Mouse (Mus musculus) heart, embryonic 15.5 days (tissue): ENCODE results near the gene Rbpjl. TPM values are rescaled to one million over a fixed set of nuclear protein-coding genes. Genes with fewer than 3 reads are reported as not detected.

Source experiments
- ATAC-seq: fragments of 200-750 bp; cut with Nextera tagmentation; replicated peaks from 2 replicates; pipeline ENCODE4 v1.8.0; 2017; ENCODE audit warnings: low read depth, moderate TSS enrichment; ENCODE audit not compliant: insufficient number of reproducible peaks, insufficient read depth, low FRiP score
- H3K27ac ChIP-seq: fragments of 300-500 bp; sonication (generic); 2 replicates; pipeline ENCODE4 v1.5.1; 2015; ENCODE audit warnings: mild to moderate bottlenecking, inconsistent platforms
- H3K27me3 ChIP-seq: fragments of 300-500 bp; sonication (generic); 2 replicates; pipeline ENCODE4 v1.6.1; 2015; ENCODE audit warnings: inconsistent platforms
- H3K36me3 ChIP-seq: fragments of 300-500 bp; sonication (generic); 2 replicates; pipeline ENCODE4 v1.6.1; 2015; ENCODE audit warnings: mild to moderate bottlenecking, inconsistent platforms
- H3K4me1 ChIP-seq: fragments of 300-500 bp; sonication (generic); replicated peaks from 2 replicates; pipeline ENCODE4 v1.6.1; 2015; ENCODE audit warnings: inconsistent platforms
- H3K4me2 ChIP-seq: fragments of 300-500 bp; sonication (generic); 2 replicates; pipeline ENCODE4 v1.6.1; 2015; ENCODE audit warnings: inconsistent platforms, mild to moderate bottlenecking, moderate library complexity
- H3K4me3 ChIP-seq: fragments of 300-500 bp; sonication (generic); 2 replicates; pipeline ENCODE4 v1.5.1; 2015; ENCODE audit warnings: mild to moderate bottlenecking, inconsistent platforms
- H3K9ac ChIP-seq: fragments of 300-500 bp; sonication (generic); 2 replicates; pipeline ENCODE4 v1.6.1; 2015; ENCODE audit warnings: mild to moderate bottlenecking, inconsistent platforms
- H3K9me3 ChIP-seq: fragments of 300-500 bp; sonication (generic); replicated peaks from 2 replicates; pipeline ENCODE4 v1.6.1; 2016; ENCODE audit warnings: inconsistent platforms
- WGBS: fragments of 180-500 bp; shearing (Covaris S2); methylation state at CpG from one replicate; pipeline ENCODE4 v1.1.7; 2015; ENCODE audit warnings: mixed read lengths; 5-methylcytosine and 5-hydroxymethylcytosine counted together
- polyA plus RNA-seq: library from polyadenylated mRNA; unstranded; fragments of >200 nt; fragmentation: Nextera tagmentation; extraction: Ambion mirVana; gene quantifications from 2 replicates; pipeline ENCODE4 v1.2.1, GENCODE M21; 2015

The Rbpjl gene
- polyA plus RNA-seq, 1 experiment from 2014 or later, result 0.25 TPM

DNA sequence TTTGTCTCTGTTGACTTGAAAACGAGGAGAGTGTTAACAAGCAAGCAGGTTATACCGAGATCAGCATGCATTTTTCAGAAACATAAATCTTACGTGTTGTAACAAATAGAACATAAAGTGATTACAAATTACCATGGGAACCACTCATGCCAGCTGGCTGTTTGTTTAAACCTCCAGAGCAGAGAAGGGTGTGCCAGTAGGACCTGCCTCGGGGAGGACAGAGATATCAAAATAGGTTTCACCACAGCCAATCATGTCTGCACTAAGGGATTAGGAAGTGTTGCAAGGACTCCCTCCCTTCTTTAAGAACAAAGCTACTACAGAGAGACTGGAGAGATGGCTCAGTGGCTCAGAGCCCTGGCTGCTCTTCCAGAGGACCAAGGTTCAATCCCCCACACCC lies 29.8 kb upstream of the Rbpjl start:
- 46% methylated on average over 4 of the region's 4 CpGs for WGBS
- Histone ChIP-seq H3K9ac (no peak overlapping the region), H3K9me3 (no peaks in the 10 kb centered on the region), H3K4me1 (no peaks in the 10 kb centered on the region), H3K27me3 (no peaks in the 10 kb centered on the region), H3K4me2 (no peak overlapping the region), H3K27ac (no peak overlapping the region), H3K4me3 (no peak overlapping the region), H3K36me3 (no peaks in the 10 kb centered on the region)
- no peak for ATAC-seq

DNA sequence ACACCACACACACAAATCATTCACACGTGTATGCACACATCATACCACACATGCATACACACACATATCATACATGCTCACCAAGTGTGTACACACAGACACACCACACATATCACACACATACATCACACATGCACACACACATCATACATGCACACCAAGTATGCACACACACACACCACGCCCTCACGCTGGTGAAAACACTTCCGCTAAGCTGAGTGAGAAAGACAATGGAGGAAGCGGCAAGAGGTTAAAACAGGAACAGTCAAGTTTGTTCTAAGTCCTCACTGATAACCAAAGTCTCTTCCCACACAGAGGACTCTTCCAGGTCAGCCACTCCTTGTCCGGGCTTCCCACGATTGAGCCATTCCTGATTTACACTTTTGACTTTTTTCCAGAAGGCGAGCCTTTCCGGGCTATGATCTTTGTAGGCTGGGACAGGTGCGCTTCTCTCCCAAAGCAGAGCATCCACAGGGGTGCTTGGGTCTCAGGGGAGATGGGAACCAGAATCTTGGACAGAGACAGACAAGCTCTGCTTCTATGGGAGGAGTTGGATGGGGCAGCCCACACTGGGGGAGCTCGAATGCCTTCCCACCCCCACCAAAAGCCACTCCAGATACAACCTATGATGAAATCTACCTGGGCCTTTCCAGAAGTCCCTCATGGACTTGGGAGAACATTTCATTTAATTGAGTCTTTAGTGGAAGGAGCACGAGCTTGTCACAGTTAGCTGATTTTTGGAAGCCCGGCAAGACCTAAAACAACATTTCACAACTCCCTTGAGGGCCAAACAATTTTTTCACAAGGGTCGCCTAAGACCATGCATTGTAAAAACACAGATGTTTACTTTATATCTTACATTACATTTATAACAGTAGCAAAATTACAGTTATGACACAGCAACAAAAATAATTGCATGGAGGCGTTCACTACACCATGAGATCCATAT lies 25.2 kb upstream of the Rbpjl start:
- H3K9ac ChIP-seq, result no peak overlapping the region
- WGBS, result 76% methylated on average over 15 of the region's 15 CpGs
- H3K4me3 ChIP-seq, result no peak overlapping the region
- no peaks in the 10 kb centered on the region for H3K36me3 ChIP-seq
- H3K27ac ChIP-seq, result no peak overlapping the region
- ATAC-seq, result no peak
- H3K27me3 ChIP-seq, result no peaks in the 10 kb centered on the region
- no peak overlapping the region for H3K4me2 ChIP-seq
- no peaks in the 10 kb centered on the region for H3K9me3 ChIP-seq
- no peaks in the 10 kb centered on the region for H3K4me1 ChIP-seq

DNA sequence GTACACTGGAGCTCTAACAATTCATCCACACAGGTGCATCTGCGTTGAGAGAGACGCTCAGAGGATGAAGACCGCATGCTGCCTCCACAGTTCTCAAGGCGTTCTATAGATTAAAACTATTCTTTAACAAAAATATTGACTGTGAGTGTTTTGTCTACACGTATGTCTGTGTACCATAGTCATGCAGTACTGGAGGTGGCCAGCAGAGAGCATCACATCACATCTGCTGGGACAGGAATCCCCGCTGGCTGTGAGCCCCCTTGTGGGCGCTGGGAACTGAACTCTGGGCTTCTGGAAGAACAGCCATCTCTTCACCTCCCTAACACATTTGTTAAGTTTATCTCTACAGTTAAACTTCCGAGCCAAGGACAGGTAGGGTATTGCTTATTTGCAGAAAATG lies 21.2 kb upstream of the Rbpjl start:
- Histone ChIP-seq H3K27me3 (peaks cover 5% of the 10 kb centered on the region; the same call in 1 of the 2 replicates), H3K9me3 (no peaks in the 10 kb centered on the region), H3K36me3 (no peaks in the 10 kb centered on the region), H3K4me1 (peaks cover 9% of the 10 kb centered on the region), H3K27ac (no peak overlapping the region), H3K9ac (no peak overlapping the region), H3K4me2 (no peak overlapping the region), H3K4me3 (no peak overlapping the region)
- 72% methylated on average over 8 of the region's 8 CpGs for WGBS
- ATAC-seq, result no peak

DNA sequence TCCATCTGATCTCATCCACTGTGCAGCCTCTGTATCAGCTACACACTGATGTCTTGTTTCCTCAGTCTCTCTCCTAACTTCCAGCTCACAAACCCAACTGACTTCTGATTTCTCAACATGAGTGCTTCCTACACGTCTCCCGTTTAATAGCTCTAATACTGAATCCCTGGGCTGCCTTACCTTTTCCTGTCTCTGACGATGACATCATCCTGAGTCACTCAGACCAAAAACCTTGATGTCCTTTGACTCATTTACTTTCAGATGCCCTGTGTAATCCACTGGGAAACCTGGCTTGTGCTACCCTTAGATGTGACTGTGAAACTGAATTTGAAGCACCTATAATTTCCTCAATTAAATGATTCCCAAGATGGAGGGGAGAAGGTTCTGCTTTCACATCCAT lies 20.0 kb upstream of the Rbpjl start:
- no peak overlapping the region for H3K9ac ChIP-seq
- H3K4me3 ChIP-seq, result no peak overlapping the region
- H3K4me2 ChIP-seq, result no peak overlapping the region
- 60% methylated on average over 3 of the region's 3 CpGs for WGBS
- H3K9me3 ChIP-seq, result no peaks in the 10 kb centered on the region
- no peak overlapping the region for H3K27ac ChIP-seq
- no peak for ATAC-seq
- peaks cover 17% of the 10 kb centered on the region for H3K27me3 ChIP-seq
- no peaks in the 10 kb centered on the region for H3K36me3 ChIP-seq
- peaks cover 9% of the 10 kb centered on the region for H3K4me1 ChIP-seq

DNA sequence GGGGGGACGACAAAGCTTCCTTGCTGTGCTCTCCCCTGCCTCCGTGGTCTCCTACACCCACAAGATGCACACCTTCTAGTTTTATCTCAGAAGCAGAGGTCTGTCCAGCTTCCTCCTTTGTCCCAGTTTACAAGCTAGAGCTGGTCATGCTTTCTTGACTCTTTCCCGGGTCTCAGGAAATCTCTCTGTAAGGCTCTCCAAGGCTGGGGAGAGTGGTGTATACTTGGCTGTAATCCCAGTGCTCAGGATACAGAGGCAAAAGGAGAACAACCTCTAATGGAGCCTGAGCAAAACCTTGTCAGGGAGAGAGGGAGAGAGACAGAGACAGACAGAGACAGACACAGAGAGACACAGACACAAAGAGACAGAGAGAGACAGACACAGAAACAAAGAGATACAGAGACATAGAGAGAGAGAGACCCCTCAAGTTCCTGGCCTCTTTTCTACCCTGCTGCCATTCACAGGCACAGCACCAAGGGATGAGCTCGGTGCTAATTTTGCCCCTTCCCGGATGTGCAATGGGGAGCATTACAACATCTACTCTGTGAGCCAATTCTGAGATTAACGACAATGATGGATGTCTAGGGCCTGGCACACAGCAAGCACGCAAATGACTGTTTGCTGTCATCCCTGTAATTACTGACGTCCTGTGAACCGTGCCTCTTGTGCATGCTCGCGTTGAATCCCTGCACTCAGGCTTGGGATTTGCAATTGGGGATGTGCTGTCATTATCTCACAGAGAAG lies 19.1 kb upstream of the Rbpjl start:
- Histone ChIP-seq H3K4me2 (no peak overlapping the region), H3K27me3 (peaks cover 26% of the 10 kb centered on the region), H3K4me3 (no peak overlapping the region), H3K9me3 (no peaks in the 10 kb centered on the region), H3K36me3 (no peaks in the 10 kb centered on the region), H3K9ac (no peak overlapping the region), H3K4me1 (peaks cover 10% of the 10 kb centered on the region), H3K27ac (no peak overlapping the region)
- 43% methylated on average over 11 of the region's 11 CpGs for WGBS
- no peak for ATAC-seq

DNA sequence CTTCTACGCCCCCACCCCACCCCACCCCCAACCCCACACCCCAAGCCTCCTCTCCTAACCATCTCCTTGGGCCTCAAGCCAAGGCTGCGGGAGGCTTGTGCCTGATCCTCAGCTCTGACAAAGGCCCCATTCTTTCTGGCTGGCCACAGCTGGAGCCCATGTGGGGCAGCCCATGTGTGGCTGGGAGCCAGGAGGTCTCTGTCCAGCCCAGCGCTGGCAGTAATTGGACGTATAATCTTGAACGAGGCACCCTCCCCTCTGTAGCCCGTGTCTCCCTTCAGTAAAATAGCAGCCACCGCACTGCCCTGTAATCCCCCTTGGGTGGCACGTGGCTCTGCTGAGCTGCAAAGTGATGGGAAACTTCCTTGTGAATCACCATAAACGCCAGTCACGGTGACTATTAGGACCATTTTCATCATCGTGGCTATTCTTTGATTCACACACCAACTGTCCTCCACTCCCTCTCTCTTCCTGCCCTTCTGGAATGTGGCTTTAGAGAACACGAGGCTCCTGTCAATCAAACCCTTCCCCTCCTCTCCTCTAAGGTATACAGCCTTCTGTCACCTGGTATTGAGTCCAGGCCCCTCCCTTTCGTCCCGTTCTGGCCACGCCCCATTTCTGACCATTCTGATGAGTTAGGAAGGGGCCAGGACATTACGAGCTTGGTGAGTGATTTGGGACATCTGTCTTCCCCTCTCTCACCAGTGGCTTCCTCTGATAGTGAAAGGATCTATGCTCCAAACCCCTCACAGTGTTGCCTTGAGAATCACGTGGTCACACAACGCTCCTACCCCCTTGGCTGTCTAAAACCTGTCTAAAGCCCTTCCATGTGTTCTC lies 16.8 kb upstream of the Rbpjl start:
- ATAC-seq, result peak; percentile 58
- Histone ChIP-seq H3K27ac (no peak overlapping the region), H3K4me3 (no peak overlapping the region), H3K36me3 (no peaks in the 10 kb centered on the region), H3K9me3 (no peaks in the 10 kb centered on the region), H3K4me1 (peaks cover 21% of the 10 kb centered on the region), H3K4me2 (peak overlapping the region; percentile 28), H3K9ac (no peak overlapping the region), H3K27me3 (peaks cover 47% of the 10 kb centered on the region)
- WGBS, result 16% methylated on average over 18 of the region's 18 CpGs

DNA sequence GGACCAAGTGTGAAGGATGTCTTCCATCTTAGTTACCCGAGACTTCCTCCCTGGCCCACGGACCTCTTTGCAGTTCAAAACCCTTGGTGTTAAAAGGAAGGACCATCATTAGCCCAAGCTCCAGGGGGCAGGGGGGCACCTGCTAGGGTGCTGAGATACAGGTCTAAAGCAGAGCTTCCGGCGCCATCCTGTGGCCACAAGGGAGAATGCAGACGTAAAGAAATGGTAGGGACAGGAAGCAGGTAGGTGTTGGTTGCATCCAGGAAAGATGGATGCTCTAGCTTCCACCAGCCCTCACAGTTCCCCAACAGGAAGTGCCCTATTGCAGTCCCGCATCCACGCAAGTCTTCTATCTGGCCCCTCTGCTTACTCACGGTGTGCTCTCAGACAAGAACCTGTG lies 16.0 kb upstream of the Rbpjl start:
- no peaks in the 10 kb centered on the region for H3K36me3 ChIP-seq
- peaks cover 51% of the 10 kb centered on the region for H3K27me3 ChIP-seq
- WGBS, result 11% methylated on average over 8 of the region's 8 CpGs
- no peak overlapping the region for H3K27ac ChIP-seq
- ATAC-seq, result no peak
- H3K9ac ChIP-seq, result no peak overlapping the region
- no peak overlapping the region for H3K4me2 ChIP-seq
- peaks cover 21% of the 10 kb centered on the region for H3K4me1 ChIP-seq
- H3K4me3 ChIP-seq, result no peak overlapping the region
- H3K9me3 ChIP-seq, result no peaks in the 10 kb centered on the region

DNA sequence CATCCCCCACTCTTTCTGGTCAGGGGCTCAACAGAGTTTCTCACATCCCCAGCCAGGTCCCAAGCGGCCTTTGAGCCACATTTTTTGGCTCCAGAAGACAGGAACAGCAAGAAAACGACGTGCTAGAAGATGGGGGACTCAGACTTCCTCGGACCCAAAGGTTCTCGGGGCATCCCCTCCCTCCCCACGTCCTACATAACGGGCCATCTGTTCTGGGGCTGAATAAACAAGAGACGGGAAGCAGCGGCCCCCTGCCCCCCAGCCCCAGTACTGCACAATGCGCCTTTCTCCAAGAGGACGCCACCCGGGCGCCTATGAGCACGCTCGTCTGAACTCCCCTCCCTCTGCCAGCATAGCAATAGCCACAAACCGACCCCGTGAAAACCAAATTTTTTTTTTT lies 13.9 kb upstream of the Rbpjl start, which contains the start of gene Slpi:
Gene Slpi (minus strand): TSS at position 76 of the 400 bp plus-strand sequence.
- Histone ChIP-seq H3K4me1 (peaks cover 21% of the 10 kb centered on the region), H3K9ac (peak within 1 kb of the TSS; percentile 56), H3K9me3 (no peaks in the 10 kb centered on the region), H3K36me3 (no peaks in the 10 kb centered on the region), H3K27ac (peak within 1 kb of the TSS; percentile 54), H3K27me3 (peaks cover 60% of the 10 kb centered on the region), H3K4me3 (peak within 1 kb of the TSS; percentile 56), H3K4me2 (peak within 1 kb of the TSS; percentile 91)
- ATAC-seq, result no peak; the same call in 1 of the 2 replicates
- WGBS, result 3% methylated on average over 17 of the region's 17 CpGs

DNA sequence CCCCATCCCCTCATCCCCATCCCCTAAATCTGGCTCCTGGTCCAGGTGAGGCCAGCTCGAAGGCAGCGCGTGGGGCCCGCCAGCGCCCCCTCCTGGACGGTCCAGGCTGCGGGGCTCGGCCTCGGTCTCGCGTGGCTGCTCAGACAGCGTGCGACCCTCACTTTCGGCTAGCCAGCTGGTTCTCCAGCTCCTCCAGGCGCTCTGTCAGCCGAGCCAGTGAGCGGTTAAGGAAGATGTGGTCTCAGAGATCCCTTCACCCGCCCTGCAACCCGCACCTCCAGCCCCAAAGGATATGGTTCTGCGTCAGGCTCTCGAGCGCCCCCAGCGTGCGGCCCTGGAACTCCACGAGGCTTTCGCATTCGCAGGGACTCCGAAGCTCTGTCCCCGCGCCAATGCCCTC lies 13.4 kb upstream of the Rbpjl start:
- Histone ChIP-seq H3K27ac (peak overlapping the region; percentile 54), H3K27me3 (peaks cover 60% of the 10 kb centered on the region), H3K9me3 (no peaks in the 10 kb centered on the region), H3K4me2 (peak overlapping the region; percentile 91), H3K36me3 (no peaks in the 10 kb centered on the region), H3K4me1 (peaks cover 21% of the 10 kb centered on the region), H3K4me3 (peak overlapping the region; percentile 56), H3K9ac (peak overlapping the region; percentile 56)
- WGBS, result under 1% methylated on average over 30 of the region's 30 CpGs
- ATAC-seq, result no peak; the same call in 1 of the 2 replicates

DNA sequence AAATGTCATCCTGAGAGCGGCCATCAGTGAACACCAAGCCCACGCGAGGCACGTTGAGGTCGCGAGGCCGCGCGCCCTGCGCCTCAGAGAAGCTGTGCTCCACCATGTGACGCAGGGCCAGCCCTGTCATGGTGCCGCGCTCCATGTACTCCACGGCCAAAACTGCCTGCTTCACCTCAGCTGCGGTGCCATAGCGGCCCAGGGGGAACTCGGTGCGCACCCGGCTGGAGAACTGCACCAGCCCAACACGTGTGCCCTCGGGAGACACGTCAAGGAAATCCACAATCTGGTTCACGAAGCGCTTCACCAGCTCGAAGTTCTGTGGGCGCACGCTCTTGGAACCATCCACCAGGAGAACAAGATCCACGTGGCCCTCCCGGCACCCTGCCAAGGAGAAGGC lies 9.8 kb upstream of the Rbpjl start:
- Histone ChIP-seq H3K36me3 (no peaks in the 10 kb centered on the region), H3K27ac (no peak overlapping the region), H3K4me1 (peaks cover 12% of the 10 kb centered on the region), H3K9ac (no peak overlapping the region), H3K27me3 (peaks cover 46% of the 10 kb centered on the region), H3K9me3 (no peaks in the 10 kb centered on the region), H3K4me2 (no peak overlapping the region), H3K4me3 (no peak overlapping the region)
- WGBS, result 69% methylated on average over 29 of the region's 29 CpGs
- ATAC-seq, result no peak

DNA sequence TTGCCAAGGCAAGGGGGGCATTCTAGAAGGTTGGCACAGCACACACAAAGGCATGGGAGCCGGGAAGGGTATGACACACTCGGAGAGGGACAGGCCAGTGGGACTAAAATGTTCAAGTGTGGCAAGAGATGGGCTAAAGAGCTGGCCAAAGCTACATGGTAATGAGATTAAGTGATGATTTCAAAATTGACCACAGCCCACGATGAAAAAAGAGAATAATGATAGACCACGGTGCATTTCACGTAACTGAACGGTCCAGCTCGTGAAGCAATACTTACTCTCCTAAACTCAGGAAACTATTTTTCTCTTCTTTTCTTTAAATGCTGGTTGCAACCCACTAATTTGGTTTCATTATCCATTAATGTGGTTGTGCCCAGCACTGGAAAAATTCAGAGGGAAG lies 6.9 kb upstream of the Rbpjl start:
- 86% methylated on average over 7 of the region's 7 CpGs for WGBS

More for the DNA sequence above, 6.9 kb upstream of the Rbpjl start:
- ATAC-seq, result no peak
- Histone ChIP-seq H3K9me3 (no peaks in the 10 kb centered on the region), H3K27me3 (peaks cover 43% of the 10 kb centered on the region), H3K36me3 (no peaks in the 10 kb centered on the region), H3K4me3 (no peak overlapping the region), H3K27ac (no peak overlapping the region), H3K4me1 (peaks cover 9% of the 10 kb centered on the region), H3K9ac (no peak overlapping the region), H3K4me2 (no peak overlapping the region)
